Mouse (Mus musculus): ENCODE results near the gene Tldc2. TPM values are rescaled to one million over a fixed set of nuclear protein-coding genes. Genes with fewer than 3 reads are reported as not detected.
A peak's percentile ranks its signal among the peaks of the same experiment; 100 is the strongest.

The Tldc2 gene
- total RNA-seq, 2 experiments from 2014 or later, result not detected

GRCm38 (mm10) chr2:157060037-157060436 lies 26.8 kb upstream of the Tldc2 start:
- DNase-seq, result no peak
- intact Hi-C loops (cut with DNase I), result no loop called here

- no peak for DNase-seq
- intact Hi-C loops (cut with DNase I), result no loop called here
Measured at GRCm38 (mm10) chr2:157060557-157061305, 26.1 kb upstream of the Tldc2 start.

- intact Hi-C loops (cut with DNase I), result no loop called here
- no peak for DNase-seq
Measured at GRCm38 (mm10) chr2:157063241-157063700, 23.6 kb upstream of the Tldc2 start.

- intact Hi-C loops (cut with DNase I), result no loop called here
Measured at GRCm38 (mm10) chr2:157064136-157064535, 22.7 kb upstream of the Tldc2 start.

GRCm38 (mm10) chr2:157064978-157065878 lies 21.6 kb upstream of the Tldc2 start:
- no peak for DNase-seq
- intact Hi-C loops (cut with DNase I), result no loop called here

More at GRCm38 (mm10) chr2:157064136-157064535, 22.7 kb upstream of the Tldc2 start:
- no peak for DNase-seq

GRCm38 (mm10) chr2:157065879-157066226 lies 21.0 kb upstream of the Tldc2 start:
- intact Hi-C loops (cut with DNase I), result no loop called here
- DNase-seq, result no peak

GRCm38 (mm10) chr2:157066731-157067430 lies 20.0 kb upstream of the Tldc2 start:
- intact Hi-C loops (cut with DNase I), result no loop called here

GRCm38 (mm10) chr2:157068701-157069354 lies 18.0 kb upstream of the Tldc2 start:
- intact Hi-C loops (cut with DNase I), result no loop called here
- DNase-seq, result no peak

More at GRCm38 (mm10) chr2:157066731-157067430, 20.0 kb upstream of the Tldc2 start:
- DNase-seq, result no peak

- peak in 1 of 2 experiments; percentile 38 for DNase-seq
- intact Hi-C loops (cut with DNase I), result no loop called here
Measured at GRCm38 (mm10) chr2:157069355-157069735, 17.5 kb upstream of the Tldc2 start.

GRCm38 (mm10) chr2:157069755-157070315 lies 17.0 kb upstream of the Tldc2 start:
- DNase-seq, result no peak
- intact Hi-C loops (cut with DNase I), result no loop called here

- DNase-seq, result no peak
- intact Hi-C loops (cut with DNase I), result no loop called here
Measured at GRCm38 (mm10) chr2:157070365-157070764, 16.5 kb upstream of the Tldc2 start.

GRCm38 (mm10) chr2:157071556-157071955 lies 15.3 kb upstream of the Tldc2 start:
- DNase-seq, result peak in 1 of 2 experiments; percentile 73
- intact Hi-C loops (cut with DNase I), result no loop called here

GRCm38 (mm10) chr2:157072316-157072990 lies 14.4 kb upstream of the Tldc2 start:
- intact Hi-C loops (cut with DNase I), result no loop called here
- no peak for DNase-seq

- intact Hi-C loops (cut with DNase I), result no loop called here
- DNase-seq, result no peak
Measured at GRCm38 (mm10) chr2:157073378-157074052, 13.3 kb upstream of the Tldc2 start.

- DNase-seq, result no peak
- intact Hi-C loops (cut with DNase I), result no loop called here
Measured at GRCm38 (mm10) chr2:157074186-157074724, 12.6 kb upstream of the Tldc2 start.

- intact Hi-C loops (cut with DNase I), result no loop called here
Measured at GRCm38 (mm10) chr2:157074772-157075171, 12.1 kb upstream of the Tldc2 start.

GRCm38 (mm10) chr2:157075226-157075625 lies 11.6 kb upstream of the Tldc2 start:
- no peak for DNase-seq
- intact Hi-C loops (cut with DNase I), result no loop called here

More at GRCm38 (mm10) chr2:157074772-157075171, 12.1 kb upstream of the Tldc2 start:
- no peak for DNase-seq

- intact Hi-C loops (cut with DNase I), result no loop called here
- DNase-seq, result no peak
Measured at GRCm38 (mm10) chr2:157075685-157076084, 11.2 kb upstream of the Tldc2 start.

GRCm38 (mm10) chr2:157076585-157076984 lies 10.3 kb upstream of the Tldc2 start:
- intact Hi-C loops (cut with DNase I), result no loop called here
- DNase-seq, result no peak

Data from gastrocnemius, postnatal 36 days (tissue).